Mouse (Mus musculus) stomach, embryonic 16.5 days (tissue): ENCODE results near the gene Dclre1c. TPM values are rescaled to one million over a fixed set of nuclear protein-coding genes. Genes with fewer than 3 reads are reported as not detected.
"Not testable (repeated sequence)": the region's sequence is repeated elsewhere in the genome, so short reads cannot be mapped to it uniquely, and the experiment has no call there.

ENCODE experiments used
- ATAC-seq: fragments of 200-750 bp; cut with Nextera tagmentation; 2 replicates; pipeline ENCODE4 v1.8.0; 2017; ENCODE audit warnings: moderate number of reproducible peaks, moderate TSS enrichment; ENCODE audit not compliant: insufficient read depth, low FRiP score
- H3K27ac ChIP-seq: fragments of 300-500 bp; sonication (generic); 2 replicates; pipeline ENCODE4 v1.5.1; 2014; ENCODE audit warnings: low read length
- H3K27me3 ChIP-seq: fragments of 300-500 bp; sonication (generic); 2 replicates; pipeline ENCODE4 v1.6.1; 2014; ENCODE audit warnings: low read length, control low read depth, mixed read lengths; ENCODE audit not compliant: control insufficient read depth, insufficient read depth
- H3K36me3 ChIP-seq: fragments of 300-500 bp; sonication (generic); 2 replicates; pipeline ENCODE4 v1.6.1; 2014; ENCODE audit warnings: low read length; ENCODE audit not compliant: control insufficient read depth, insufficient read depth
- H3K4me1 ChIP-seq: fragments of 300-500 bp; sonication (generic); 2 replicates; pipeline ENCODE4 v1.6.1; 2014; ENCODE audit warnings: low read length, control low read depth, mixed read lengths; ENCODE audit not compliant: control insufficient read depth, insufficient read depth
- H3K4me2 ChIP-seq: fragments of 300-500 bp; sonication (generic); 2 replicates; pipeline ENCODE4 v1.6.1; 2014; ENCODE audit warnings: low read depth, low read length, mixed read lengths
- H3K4me3 ChIP-seq: fragments of 300-500 bp; sonication (generic); replicated peaks from 2 replicates; pipeline ENCODE4 v1.5.1; 2014; ENCODE audit warnings: mild to moderate bottlenecking, low read length
- H3K9ac ChIP-seq: fragments of 300-500 bp; sonication (generic); 2 replicates; pipeline ENCODE4 v1.6.1; 2014; ENCODE audit warnings: low read length
- H3K9me3 ChIP-seq: fragments of 300-500 bp; sonication (generic); replicated peaks from 2 replicates; pipeline ENCODE4 v1.6.1; 2016; ENCODE audit warnings: low read length, control low read depth; ENCODE audit not compliant: control insufficient read depth
- WGBS: fragments of 180-500 bp; shearing (Covaris S2); extraction: QIAGEN DNeasy Blood & Tissue Kit; methylation state at CpG from one replicate; pipeline ENCODE4 v1.1.7; 2014; 5-methylcytosine and 5-hydroxymethylcytosine counted together
- polyA plus RNA-seq: library from polyadenylated mRNA; unstranded; fragments of >200 nt; fragmentation: Nextera tagmentation; extraction: Ambion mirVana; gene quantifications from 2 replicates; pipeline ENCODE4 v1.2.1, GENCODE M21; 2015

Gene Dclre1c
- polyA plus RNA-seq: 5.9 and 6.2 TPM in 2 replicates

DNA sequence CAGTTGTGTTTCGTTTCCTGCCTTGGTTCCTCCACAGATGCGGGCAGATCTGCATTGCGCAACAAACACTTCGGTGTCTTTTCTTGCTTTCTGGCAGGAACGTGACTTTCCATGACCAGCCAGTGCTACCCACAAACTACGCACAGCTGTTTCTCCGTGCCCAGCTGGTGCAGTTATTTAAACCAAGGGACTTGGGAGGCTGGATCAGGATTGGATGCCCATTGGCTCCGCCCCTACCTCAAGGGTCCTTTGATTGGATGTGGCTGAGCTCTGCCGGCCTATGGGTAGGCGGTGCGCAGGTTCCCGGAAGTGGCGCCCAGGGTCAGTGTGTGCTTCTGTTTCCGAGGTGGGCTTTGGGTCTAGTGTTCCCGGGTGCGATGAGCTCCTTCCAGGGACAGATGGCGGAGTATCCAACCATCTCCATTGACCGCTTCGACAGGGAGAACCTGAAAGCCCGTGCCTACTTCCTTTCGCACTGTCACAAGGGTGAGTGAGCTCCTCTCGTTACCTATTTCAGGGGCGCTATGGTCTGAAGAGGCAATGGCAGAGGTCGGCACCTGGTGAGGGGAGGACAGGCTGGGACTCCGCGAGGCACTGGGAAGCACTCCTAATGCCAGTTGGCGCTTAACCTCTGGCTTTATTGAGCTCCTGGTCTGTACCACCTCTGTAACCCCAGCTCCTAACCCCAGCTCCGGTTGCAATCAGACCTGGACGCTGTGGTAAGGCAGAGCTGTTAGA is at the start of gene Dclre1c:
Gene Dclre1c, plus strand, starts transcription at position 291 of the 738 bp plus-strand sequence.
- Histone ChIP-seq H3K27ac (no peak within 1 kb of the TSS), H3K4me2 (peak within 1 kb of the TSS; percentile 85), H3K36me3 (no peaks in the 10 kb centered on the region), H3K4me1 (peaks cover 7% of the 10 kb centered on the region), H3K9me3 (no peaks in the 10 kb centered on the region), H3K4me3 (peak within 1 kb of the TSS; percentile 63), H3K27me3 (no peaks in the 10 kb centered on the region), H3K9ac (peak within 1 kb of the TSS; percentile 70)
- 1% methylated on average over 29 of the region's 29 CpGs for WGBS
- ATAC-seq: peak; percentile 97

DNA sequence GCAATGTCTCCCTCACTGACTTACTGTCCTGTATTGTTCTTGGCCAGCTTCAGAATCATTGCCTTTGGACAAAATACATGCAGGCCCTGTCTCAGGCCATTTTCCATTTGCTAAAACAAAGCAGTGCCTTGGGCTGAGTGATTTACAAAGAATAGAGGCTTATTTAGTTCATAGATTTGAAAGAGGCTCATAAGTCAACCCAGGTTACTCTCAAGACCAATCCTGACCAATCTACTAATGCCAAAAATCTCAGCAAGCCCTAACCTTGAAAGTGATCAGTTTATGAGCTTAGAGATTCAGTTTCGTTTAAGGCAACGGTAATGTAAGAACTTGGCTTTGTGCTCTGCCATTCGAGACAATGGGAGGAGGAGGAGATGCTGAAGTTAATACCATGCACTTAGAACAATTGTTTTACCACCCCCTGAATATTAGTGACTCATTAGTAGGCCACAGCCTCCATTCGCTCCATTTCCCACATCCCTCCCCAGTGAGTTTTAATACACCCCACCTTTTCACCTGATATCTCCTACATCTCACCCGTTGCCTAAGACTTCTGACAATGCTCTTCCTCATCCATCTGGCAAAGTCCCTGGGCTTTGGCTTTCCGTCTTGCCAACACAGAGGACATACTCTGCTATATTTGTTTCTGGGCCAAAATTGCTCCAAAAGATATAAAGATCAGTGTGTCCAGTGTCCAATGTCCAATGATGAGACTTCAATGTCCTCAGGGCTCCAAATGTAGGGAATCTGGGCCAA is 36.6 kb upstream of the Dclre1c start:
- H3K9me3 ChIP-seq: no peaks in the 10 kb centered on the region
- H3K9ac ChIP-seq: no peak overlapping the region
- no peaks in the 10 kb centered on the region for H3K27me3 ChIP-seq
- no peak overlapping the region for H3K27ac ChIP-seq
- no peak for ATAC-seq
- H3K4me2 ChIP-seq: no peak overlapping the region
- H3K4me1 ChIP-seq: no peaks in the 10 kb centered on the region
- no peak overlapping the region for H3K4me3 ChIP-seq
- no peaks in the 10 kb centered on the region for H3K36me3 ChIP-seq
- WGBS: 83% methylated on average over 6 of the region's 6 CpGs

DNA sequence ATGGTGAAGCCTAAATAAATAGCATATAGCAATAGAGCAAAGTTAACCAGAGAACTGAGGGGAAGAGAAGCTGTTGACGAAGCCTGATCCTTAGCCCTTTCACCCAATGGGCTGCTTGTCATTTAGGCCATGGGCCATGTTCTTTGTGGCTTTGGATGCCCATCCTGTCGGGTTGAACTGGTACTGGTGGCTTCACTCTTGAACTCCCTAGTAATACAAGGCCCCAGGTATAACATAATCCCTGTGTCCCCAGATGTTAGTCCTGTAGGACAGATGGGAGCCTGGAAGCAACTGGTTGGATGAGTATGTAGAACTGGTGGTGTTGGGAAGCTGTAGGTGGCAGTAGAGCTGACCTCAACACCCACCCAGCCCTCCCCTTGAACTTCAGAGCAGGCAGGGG is 32.0 kb upstream of the Dclre1c start:
- no peak overlapping the region for H3K4me3 ChIP-seq
- H3K4me2 ChIP-seq: no peak overlapping the region
- no peaks in the 10 kb centered on the region for H3K36me3 ChIP-seq
- no peak for ATAC-seq
- H3K9me3 ChIP-seq: no peaks in the 10 kb centered on the region
- 73% methylated on average over 2 of the region's 2 CpGs for WGBS
- no peaks in the 10 kb centered on the region for H3K4me1 ChIP-seq
- no peaks in the 10 kb centered on the region for H3K27me3 ChIP-seq
- no peak overlapping the region for H3K27ac ChIP-seq
- no peak overlapping the region for H3K9ac ChIP-seq

GRCm38 (mm10) chr2:3397110-3397509 is 26.8 kb upstream of the Dclre1c start, which contains the start of gene Olah:
Gene Olah (minus strand): TSS chr2:3397210.
- H3K9ac ChIP-seq, H3K4me2 ChIP-seq, H3K4me3 ChIP-seq, H3K9me3 ChIP-seq, H3K27ac ChIP-seq, H3K36me3 ChIP-seq, H3K4me1 ChIP-seq, H3K27me3 ChIP-seq, ATAC-seq: not testable (repeated sequence)
- WGBS: 61% methylated on average over 10 of the region's 10 CpGs

GRCm38 (mm10) chr2:3405981-3406380 is 17.9 kb upstream of the Dclre1c start:
- WGBS: 81% methylated on average over 4 of the region's 4 CpGs

GRCm38 (mm10) chr2:3407756-3408155 is 16.2 kb upstream of the Dclre1c start:
- WGBS: 58% methylated on average over 7 of the region's 7 CpGs
- H3K9ac ChIP-seq: no peak overlapping the region
- ATAC-seq: no peak

More at GRCm38 (mm10) chr2:3405981-3406380, 17.9 kb upstream of the Dclre1c start:
- H3K36me3 ChIP-seq: no peaks in the 10 kb centered on the region
- no peaks in the 10 kb centered on the region for H3K27me3 ChIP-seq
- no peaks in the 10 kb centered on the region for H3K9me3 ChIP-seq
- no peak for ATAC-seq
- no peaks in the 10 kb centered on the region for H3K4me1 ChIP-seq
- no peak overlapping the region for H3K4me2 ChIP-seq
- no peak overlapping the region for H3K4me3 ChIP-seq
- no peak overlapping the region for H3K27ac ChIP-seq
- no peak overlapping the region for H3K9ac ChIP-seq

GRCm38 (mm10) chr2:3414241-3414640 is 9.7 kb upstream of the Dclre1c start:
- no peak for ATAC-seq
- Histone ChIP-seq H3K36me3 (no peaks in the 10 kb centered on the region), H3K9me3 (no peaks in the 10 kb centered on the region), H3K4me3 (no peak overlapping the region), H3K27ac (no peak overlapping the region), H3K9ac (no peak overlapping the region), H3K4me2 (no peak overlapping the region), H3K4me1 (peaks cover 4% of the 10 kb centered on the region; the same call in 1 of the 2 replicates), H3K27me3 (no peaks in the 10 kb centered on the region)
- 45% methylated on average over 4 of the region's 4 CpGs for WGBS

More at GRCm38 (mm10) chr2:3407756-3408155, 16.2 kb upstream of the Dclre1c start:
- no peaks in the 10 kb centered on the region for H3K9me3 ChIP-seq
- H3K4me3 ChIP-seq: no peak overlapping the region
- H3K4me2 ChIP-seq: no peak overlapping the region
- no peaks in the 10 kb centered on the region for H3K27me3 ChIP-seq
- H3K4me1 ChIP-seq: no peaks in the 10 kb centered on the region
- no peak overlapping the region for H3K27ac ChIP-seq
- no peaks in the 10 kb centered on the region for H3K36me3 ChIP-seq

- Histone ChIP-seq H3K27ac (no peak overlapping the region), H3K4me3 (no peak overlapping the region), H3K9ac (no peak overlapping the region), H3K27me3 (no peaks in the 10 kb centered on the region), H3K4me1 (peaks cover 4% of the 10 kb centered on the region; the same call in 1 of the 2 replicates), H3K4me2 (no peak overlapping the region), H3K36me3 (no peaks in the 10 kb centered on the region), H3K9me3 (no peaks in the 10 kb centered on the region)
- 24% methylated on average over 1 of the region's 1 CpGs for WGBS
- ATAC-seq: no peak
Measured at GRCm38 (mm10) chr2:3415676-3416075, 8.3 kb upstream of the Dclre1c start.

GRCm38 (mm10) chr2:3418883-3419431 is 5.0 kb upstream of the Dclre1c start:
- no peaks in the 10 kb centered on the region for H3K27me3 ChIP-seq
- no peaks in the 10 kb centered on the region for H3K9me3 ChIP-seq
- H3K4me2 ChIP-seq: peak overlapping the region; percentile 74
- peak overlapping the region; percentile 55 for H3K4me3 ChIP-seq
- under 1% methylated on average over 38 of the region's 38 CpGs for WGBS
- H3K9ac ChIP-seq: peak overlapping the region; percentile 49; the same call in 1 of the 2 replicates
- no peaks in the 10 kb centered on the region for H3K36me3 ChIP-seq
- H3K27ac ChIP-seq: no peak overlapping the region
- ATAC-seq: peak; percentile 98
- H3K4me1 ChIP-seq: peaks cover 4% of the 10 kb centered on the region; the same call in 1 of the 2 replicates
